Mouse (Mus musculus) megakaryocyte-erythroid progenitor cell, adult 5-6 weeks (primary cell): ENCODE measurements around the gene Faap24. TPM values are rescaled to one million over a fixed set of nuclear protein-coding genes. Genes with fewer than 3 reads are reported as not detected.

ENCODE experiments used
- ATAC-seq: replicated peaks from 2 replicates; pipeline ENCODE4 v1.8.0; 2016; ENCODE audit warnings: mild to moderate bottlenecking, inconsistent platforms; ENCODE audit not compliant: severe bottlenecking, poor library complexity, low FRiP score, low TSS enrichment
- total RNA-seq, 2 experiments: library from RNA; stranded (forward) in 1 of 2; stranded (reverse) in 1 of 2; fragments of 200-1000, 215-1000 nt in 1 of 2; fragments of >200 nt in 1 of 2; fragmentation: Nextera tagmentation in 1 of 2; gene quantifications; 2 replicates each; pipeline ENCODE4 v1.2.3; 2014 to 2017

Gene Faap24
- total RNA-seq (2014; fragmentation: Nextera tagmentation) (21.8 and 28.4 TPM in 2 replicates), total RNA-seq (2017) (20.4 and 23.4 TPM in 2 replicates)

DNA sequence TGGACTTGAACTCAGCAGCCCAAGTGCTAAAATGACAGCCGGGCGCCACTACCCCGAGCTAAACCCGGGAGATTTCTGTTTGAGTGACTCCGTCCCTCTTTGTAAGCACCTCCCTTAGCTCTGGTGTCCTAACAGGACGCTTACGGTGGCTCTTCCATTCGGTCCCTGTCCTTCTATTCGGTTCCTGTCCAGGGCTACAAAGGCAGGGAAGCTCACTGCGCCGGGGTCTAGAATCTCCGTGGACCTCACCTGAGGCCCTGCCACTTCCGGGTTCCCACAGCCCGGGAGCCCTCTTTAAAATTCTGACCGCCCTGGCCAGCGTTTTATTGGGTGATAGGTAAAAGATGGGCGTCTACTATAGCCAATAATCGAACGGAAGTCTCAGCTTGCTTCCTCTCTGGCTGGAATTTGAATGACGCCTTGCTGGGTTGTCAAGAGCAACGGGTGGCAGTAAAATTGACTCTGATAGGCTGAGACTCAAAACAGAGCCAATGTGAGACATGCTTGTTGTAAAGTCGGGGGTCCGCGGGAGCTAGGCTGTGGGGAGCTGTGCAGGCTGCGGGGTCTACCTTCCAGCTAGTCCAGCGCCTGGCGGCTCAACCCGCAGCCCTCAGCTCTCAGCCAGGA lies at the start of gene Faap24, which contains the start of gene Cep89:
Gene Faap24, minus strand, starts transcription at position 295 of the 627 bp plus-strand sequence.
Gene Cep89, plus strand, starts transcription at position 494 of the 627 bp plus-strand sequence.
- ATAC-seq = peak; percentile 93

GRCm38 (mm10) chr7:35435266-35435665 lies 38.6 kb upstream of the Faap24 start:
- no peak for ATAC-seq

DNA sequence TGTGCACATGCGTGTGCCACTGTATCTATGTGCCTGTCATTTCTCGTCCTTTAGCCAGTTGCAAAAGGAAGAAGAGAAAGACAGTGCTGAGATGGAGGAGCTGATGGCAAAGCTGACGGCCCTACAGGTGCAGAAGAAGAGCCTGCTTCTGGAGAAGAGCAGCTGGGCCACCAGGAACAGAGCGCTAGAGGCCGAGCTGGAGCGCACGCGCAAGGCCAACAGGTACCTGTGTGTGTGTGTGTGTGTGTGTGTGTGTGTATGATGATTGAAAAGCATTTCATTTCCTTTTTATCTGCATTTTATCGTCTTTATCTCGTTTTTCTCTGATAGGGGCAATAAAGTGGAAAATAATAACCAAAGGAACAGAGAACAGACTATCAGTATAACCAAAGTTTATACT lies 31.5 kb upstream of the Faap24 start:
- ATAC-seq = no peak

GRCm38 (mm10) chr7:35423071-35423470 lies 26.4 kb upstream of the Faap24 start:
- ATAC-seq = no peak

DNA sequence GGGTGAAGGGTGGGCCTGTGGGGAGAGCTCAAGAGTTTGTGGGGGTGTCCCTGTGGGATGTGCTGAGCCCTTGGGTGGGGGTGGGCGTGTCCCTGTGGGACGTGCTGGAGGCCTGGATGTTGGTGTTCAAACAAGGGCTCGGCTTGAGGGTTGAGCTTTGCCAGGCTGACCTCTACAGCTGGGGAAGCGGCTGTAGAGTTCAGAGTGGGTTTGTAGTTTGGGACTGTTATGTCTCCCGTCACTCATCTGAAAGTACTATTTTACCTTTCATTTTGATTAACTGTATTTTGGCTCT lies 20.0 kb upstream of the Faap24 start:
- no peak for ATAC-seq

- no peak for ATAC-seq
Measured at GRCm38 (mm10) chr7:35415801-35416653, 19.4 kb upstream of the Faap24 start.

DNA sequence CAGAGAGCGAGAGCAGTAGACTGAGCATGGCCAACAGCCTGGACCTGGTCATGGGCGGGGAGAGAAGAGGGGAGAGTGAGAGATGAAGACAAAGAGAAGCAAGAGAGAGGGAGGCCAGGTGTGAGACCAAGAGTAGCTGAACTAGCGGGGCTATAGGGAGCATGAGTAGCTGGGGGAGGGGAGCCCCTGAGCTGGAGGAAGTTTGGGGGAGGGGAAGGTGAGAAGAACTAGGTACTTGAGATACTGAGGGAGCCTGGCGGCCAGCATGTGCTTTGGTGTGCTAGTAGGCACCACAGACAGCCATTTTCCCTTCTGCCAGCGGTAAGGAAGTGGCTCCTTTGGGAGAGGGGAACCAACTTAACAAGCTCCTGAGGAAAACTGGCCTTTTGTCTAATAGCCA lies 18.6 kb upstream of the Faap24 start:
- no peak for ATAC-seq

DNA sequence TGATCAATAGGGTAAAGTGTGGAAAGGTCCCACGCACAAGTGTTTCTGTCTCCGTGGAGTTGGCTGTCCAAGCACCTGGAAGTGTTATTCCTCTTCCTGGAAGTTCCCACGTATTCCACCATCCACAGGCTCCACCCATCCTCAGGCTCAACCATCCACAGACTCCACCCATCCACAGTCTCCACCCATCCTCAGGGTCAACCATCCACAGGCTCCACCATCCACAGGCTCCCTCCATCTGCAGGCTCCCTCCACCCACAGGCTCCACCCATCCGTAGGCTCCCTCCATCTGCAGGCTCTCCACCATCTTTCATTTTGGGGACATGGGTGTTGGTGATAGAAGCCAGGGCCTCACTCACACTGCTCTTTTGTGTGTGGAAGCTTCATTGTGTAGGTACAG lies 4.5 kb upstream of the Faap24 start:
- no peak for ATAC-seq

- ATAC-seq = peak; percentile 48
Measured at GRCm38 (mm10) chr7:35395734-35396456, 741 bp downstream of the Faap24 start.

GRCm38 (mm10) chr7:35392935-35393334 lies 3.7 kb downstream of the Faap24 start:
- ATAC-seq = no peak

GRCm38 (mm10) chr7:35388694-35389093 lies 7.9 kb downstream of the Faap24 start:
- ATAC-seq = no peak

DNA sequence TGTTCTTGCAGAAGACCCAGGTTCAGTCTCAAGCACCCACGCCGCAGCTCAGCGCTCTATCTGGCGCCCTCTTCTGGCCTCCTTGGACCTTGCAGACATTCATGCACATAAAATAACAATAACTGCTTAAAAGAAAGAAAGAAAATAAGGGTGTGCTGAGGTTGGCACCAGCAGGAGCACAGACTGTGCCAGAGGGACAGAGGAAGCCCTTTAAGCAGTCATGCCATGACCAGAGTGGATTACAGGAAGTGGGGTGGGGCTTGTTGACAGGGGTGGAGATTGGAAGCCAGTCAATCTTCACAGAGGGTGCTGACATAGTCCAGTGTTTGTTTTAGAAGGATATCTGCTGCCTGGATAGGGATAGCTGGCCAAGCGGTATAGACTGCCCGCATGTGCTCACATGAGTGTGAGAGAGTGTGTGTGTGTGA lies 10.1 kb downstream of the Faap24 start:
- peak; percentile 62 for ATAC-seq

DNA sequence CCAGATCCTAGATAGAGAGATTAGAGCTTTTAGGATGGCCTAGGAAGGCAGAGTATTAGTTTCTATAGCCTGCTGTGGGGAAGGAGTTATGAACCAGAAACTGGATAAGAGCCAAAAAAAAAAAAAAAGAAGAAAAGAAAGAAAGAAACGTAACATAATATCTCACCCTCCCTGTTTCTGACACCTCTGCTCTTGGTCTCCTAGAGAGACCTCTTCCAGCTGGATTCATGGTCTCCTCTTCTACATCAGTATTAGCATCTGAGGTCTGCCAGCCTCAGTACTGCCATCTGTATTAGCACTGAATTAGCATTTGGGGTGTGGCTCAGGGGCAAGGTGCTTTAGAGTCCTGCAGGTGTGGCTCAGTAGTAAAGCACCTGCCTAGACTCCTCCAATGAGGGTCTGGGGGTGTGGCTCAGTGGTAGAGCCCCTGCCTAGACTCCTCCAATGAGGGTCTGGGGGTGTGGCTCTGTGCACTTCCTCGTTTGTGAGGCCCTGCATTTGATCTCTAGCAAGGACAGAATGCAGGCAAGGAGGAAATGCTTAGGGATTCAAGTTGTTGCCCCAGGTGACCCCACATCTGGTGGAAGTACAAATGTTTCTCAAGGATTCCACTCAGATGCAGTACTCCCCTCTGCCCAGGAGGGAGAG lies 13.8 kb downstream of the Faap24 start:
- no peak for ATAC-seq

- peak; percentile 35 for ATAC-seq
Measured at GRCm38 (mm10) chr7:35381861-35382260, 14.8 kb downstream of the Faap24 start.

DNA sequence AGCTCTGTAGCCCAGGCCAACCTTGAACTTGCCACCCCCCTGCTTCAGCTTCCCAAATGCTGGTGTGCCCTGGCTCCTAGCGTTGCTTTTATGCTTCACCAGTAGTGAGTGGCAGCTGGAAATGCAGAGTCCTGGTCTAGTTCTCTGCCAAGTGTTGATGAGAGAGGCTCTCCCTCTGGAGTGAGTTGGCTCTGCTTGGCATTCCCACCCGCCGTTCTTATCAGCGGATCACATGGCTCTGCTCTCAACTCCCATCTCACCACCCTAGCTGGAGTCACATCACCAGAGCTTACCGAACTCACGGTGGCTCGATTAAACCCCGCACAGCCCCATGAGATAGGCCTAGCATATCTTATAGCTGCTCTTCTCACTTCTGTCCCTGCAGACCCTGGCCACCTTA lies 16.3 kb downstream of the Faap24 start:
- no peak for ATAC-seq

- peak; percentile 53; the same call in 1 of the 2 replicates for ATAC-seq
Measured at GRCm38 (mm10) chr7:35379492-35380119, 17.0 kb downstream of the Faap24 start.

DNA sequence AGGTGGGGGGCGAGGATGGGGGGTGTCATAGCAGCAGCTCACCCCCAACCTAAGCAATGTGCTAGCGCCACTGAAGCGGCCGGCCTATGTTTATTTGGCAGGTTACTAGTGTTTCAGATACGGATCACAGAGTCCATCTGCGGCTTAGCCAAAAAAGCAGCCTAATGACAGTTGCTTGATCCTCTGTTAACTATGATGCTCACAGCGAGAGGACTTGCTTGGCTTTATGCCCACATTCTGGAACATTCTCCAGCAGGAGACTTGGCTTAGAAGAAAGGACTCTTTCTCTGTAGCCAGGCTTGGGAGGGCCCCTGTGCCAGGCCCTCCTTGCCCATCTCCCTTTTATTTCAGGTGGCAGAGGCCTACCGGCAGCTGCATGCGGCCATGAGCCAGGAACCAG lies 20.0 kb downstream of the Faap24 start:
- no peak for ATAC-seq

- ATAC-seq = no peak
Measured at GRCm38 (mm10) chr7:35374265-35374664, 22.4 kb downstream of the Faap24 start.
